Mouse (Mus musculus) hindbrain, embryonic 14.5 days (tissue): ENCODE data around the gene Tmem25. TPM values are rescaled to one million over a fixed set of nuclear protein-coding genes. Genes with fewer than 3 reads are reported as not detected.

Experiments
- ATAC-seq: fragments of 200-750 bp; cut with Nextera tagmentation; 2 replicates; pipeline ENCODE4 v1.8.0; 2017; ENCODE audit warnings: moderate number of reproducible peaks, mild to moderate bottlenecking, moderate TSS enrichment, moderate library complexity; ENCODE audit not compliant: low FRiP score
- DNase-seq: peaks from one replicate; pipeline ENCODE4 v3.0.0-alpha.2; 2015; ENCODE audit warnings: low spot score
- H3K27ac ChIP-seq: fragments of 300-500 bp; sonication (generic); 2 replicates; pipeline ENCODE4 v1.5.1; 2014; ENCODE audit warnings: mild to moderate bottlenecking, moderate library complexity
- H3K27me3 ChIP-seq: fragments of 300-500 bp; sonication (generic); 2 replicates; pipeline ENCODE4 v1.6.1; 2014; ENCODE audit warnings: mild to moderate bottlenecking, low read length, mixed read lengths; ENCODE audit not compliant: control insufficient read depth, insufficient read depth
- H3K36me3 ChIP-seq: fragments of 300-500 bp; sonication (generic); replicated peaks from 2 replicates; pipeline ENCODE4 v1.6.1; 2014; ENCODE audit not compliant: control insufficient read depth, insufficient read depth
- H3K4me1 ChIP-seq: fragments of 300-500 bp; sonication (generic); replicated peaks from 2 replicates; pipeline ENCODE4 v1.6.1; 2014; ENCODE audit warnings: antibody characterized with exemption, low read length, mixed read lengths; ENCODE audit not compliant: control insufficient read depth, insufficient read depth
- H3K4me2 ChIP-seq: fragments of 300-500 bp; sonication (generic); replicated peaks from 2 replicates; pipeline ENCODE4 v1.6.1; 2014; ENCODE audit warnings: mild to moderate bottlenecking, moderate library complexity
- H3K4me3 ChIP-seq: fragments of 300-500 bp; sonication (generic); replicated peaks from 2 replicates; pipeline ENCODE4 v1.5.1; 2014; ENCODE audit warnings: mild to moderate bottlenecking, low read length
- H3K9ac ChIP-seq: fragments of 300-500 bp; sonication (generic); 2 replicates; pipeline ENCODE4 v1.6.1; 2014
- H3K9me3 ChIP-seq: fragments of 300-500 bp; sonication (generic); 2 replicates; pipeline ENCODE4 v1.6.1; 2016; ENCODE audit warnings: low read length; ENCODE audit not compliant: control insufficient read depth
- WGBS: fragments of 180-500 bp; shearing (Covaris S2); extraction: QIAGEN DNeasy Blood & Tissue Kit; methylation state at CpG from one replicate; pipeline ENCODE4 v1.1.7; 2014; 5-methylcytosine and 5-hydroxymethylcytosine counted together
- polyA plus RNA-seq: library from polyadenylated mRNA; unstranded; fragments of >200 nt; fragmentation: Nextera tagmentation; extraction: Ambion mirVana; gene quantifications from 2 replicates; pipeline ENCODE4 v1.2.1, GENCODE M21; 2014

Tmem25 gene
- polyA plus RNA-seq, 1 experiment from 2014 or later = 14.2 TPM

GRCm38 (mm10) chr9:44817522-44817921 lies 18.4 kb upstream of the Tmem25 start:
- H3K27me3 ChIP-seq = no peaks in the 10 kb centered on the region
- DNase-seq (no peak), ATAC-seq (no peak)
- WGBS = 93% methylated on average over 5 of the region's 5 CpGs
- H3K9ac ChIP-seq = no peak overlapping the region
- H3K27ac ChIP-seq = no peak overlapping the region
- no peaks in the 10 kb centered on the region for H3K9me3 ChIP-seq
- H3K4me3 ChIP-seq = no peak overlapping the region
- H3K4me2 ChIP-seq = no peak overlapping the region
- H3K4me1 ChIP-seq = no peaks in the 10 kb centered on the region
- H3K36me3 ChIP-seq = peaks cover 100% of the 10 kb centered on the region

GRCm38 (mm10) chr9:44814179-44814578 lies 15.1 kb upstream of the Tmem25 start:
- Histone ChIP-seq H3K27me3 (no peaks in the 10 kb centered on the region), H3K4me3 (no peak overlapping the region), H3K4me2 (no peak overlapping the region), H3K9ac (no peak overlapping the region), H3K27ac (no peak overlapping the region), H3K4me1 (no peaks in the 10 kb centered on the region), H3K36me3 (peaks cover 100% of the 10 kb centered on the region), H3K9me3 (no peaks in the 10 kb centered on the region)
- DNase-seq (no peak), ATAC-seq (no peak)
- WGBS = 93% methylated on average over 8 of the region's 8 CpGs

- Histone ChIP-seq H3K4me1 (no peaks in the 10 kb centered on the region), H3K9ac (no peak overlapping the region), H3K4me3 (no peak overlapping the region), H3K4me2 (no peak overlapping the region), H3K27me3 (no peaks in the 10 kb centered on the region), H3K27ac (no peak overlapping the region), H3K9me3 (no peaks in the 10 kb centered on the region), H3K36me3 (peaks cover 100% of the 10 kb centered on the region)
- WGBS = 91% methylated on average over 10 of the region's 10 CpGs
- DNase-seq (no peak), ATAC-seq (no peak)
Observed at GRCm38 (mm10) chr9:44810316-44810715, 11.2 kb upstream of the Tmem25 start.

- no peak overlapping the region for H3K9ac ChIP-seq
- H3K27me3 ChIP-seq = no peaks in the 10 kb centered on the region
- no peaks in the 10 kb centered on the region for H3K4me1 ChIP-seq
- no peak overlapping the region for H3K4me2 ChIP-seq
- H3K36me3 ChIP-seq = peaks cover 84% of the 10 kb centered on the region
- ATAC-seq = no peak
- no peak overlapping the region for H3K27ac ChIP-seq
- no peaks in the 10 kb centered on the region for H3K9me3 ChIP-seq
- no peak for DNase-seq
- H3K4me3 ChIP-seq = no peak overlapping the region
- 91% methylated on average over 10 of the region's 10 CpGs for WGBS
Observed at GRCm38 (mm10) chr9:44807778-44808177, 8.7 kb upstream of the Tmem25 start.

- DNase-seq (no peak), ATAC-seq (no peak)
- WGBS = 77% methylated on average over 5 of the region's 5 CpGs
- H3K9ac ChIP-seq = no peak overlapping the region
- no peak overlapping the region for H3K4me3 ChIP-seq
- no peaks in the 10 kb centered on the region for H3K4me1 ChIP-seq
- peaks cover 77% of the 10 kb centered on the region for H3K36me3 ChIP-seq
- H3K9me3 ChIP-seq = no peaks in the 10 kb centered on the region
- no peak overlapping the region for H3K27ac ChIP-seq
- H3K27me3 ChIP-seq = no peaks in the 10 kb centered on the region
- H3K4me2 ChIP-seq = no peak overlapping the region
Observed at GRCm38 (mm10) chr9:44807141-44807540, 8.0 kb upstream of the Tmem25 start.

GRCm38 (mm10) chr9:44805536-44805935 lies 6.4 kb upstream of the Tmem25 start:
- H3K4me3 ChIP-seq = no peak overlapping the region
- no peak for ATAC-seq
- no peak overlapping the region for H3K4me2 ChIP-seq
- no peak overlapping the region for H3K9ac ChIP-seq
- 93% methylated on average over 5 of the region's 5 CpGs for WGBS
- no peak overlapping the region for H3K27ac ChIP-seq
- DNase-seq = no peak
- peaks cover 61% of the 10 kb centered on the region for H3K36me3 ChIP-seq
- H3K9me3 ChIP-seq = no peaks in the 10 kb centered on the region
- H3K4me1 ChIP-seq = no peaks in the 10 kb centered on the region
- H3K27me3 ChIP-seq = no peaks in the 10 kb centered on the region

- Histone ChIP-seq H3K27ac (no peak overlapping the region), H3K4me2 (no peak overlapping the region), H3K36me3 (peaks cover 53% of the 10 kb centered on the region), H3K9me3 (no peaks in the 10 kb centered on the region), H3K4me3 (no peak overlapping the region), H3K4me1 (peaks cover 4% of the 10 kb centered on the region; the same call in 1 of the 2 replicates), H3K27me3 (no peaks in the 10 kb centered on the region), H3K9ac (no peak overlapping the region)
- 93% methylated on average over 10 of the region's 10 CpGs for WGBS
- ATAC-seq (no peak), DNase-seq (no peak)
Observed at GRCm38 (mm10) chr9:44804678-44805077, 5.6 kb upstream of the Tmem25 start.

- no peak within 1 kb of the TSS for H3K4me3 ChIP-seq
- H3K9ac ChIP-seq = no peak within 1 kb of the TSS
- whole genome bisulfite sequencing = 83% methylated on average over 4 of the region's 4 CpGs
Observed at GRCm38 (mm10) chr9:44802808-44803450, 3.8 kb upstream of the Tmem25 start, which contains the start of gene Ttc36. Ttc36 (minus strand) TSS chr9:44803072.

GRCm38 (mm10) chr9:44801669-44802068 lies 2.6 kb upstream of the Tmem25 start:
- no peak overlapping the region for H3K27ac ChIP-seq
- H3K4me1 ChIP-seq = peaks cover 10% of the 10 kb centered on the region
- WGBS = 88% methylated on average over 6 of the region's 6 CpGs
- no peaks in the 10 kb centered on the region for H3K9me3 ChIP-seq
- H3K4me2 ChIP-seq = no peak overlapping the region
- peaks cover 23% of the 10 kb centered on the region for H3K36me3 ChIP-seq
- H3K9ac ChIP-seq = no peak overlapping the region
- DNase-seq (no peak), ATAC-seq (no peak)
- no peaks in the 10 kb centered on the region for H3K27me3 ChIP-seq
- H3K4me3 ChIP-seq = no peak overlapping the region

More at GRCm38 (mm10) chr9:44802808-44803450, 3.8 kb upstream of the Tmem25 start, which contains the start of gene Ttc36:
- no peaks in the 10 kb centered on the region for H3K9me3 ChIP-seq
- H3K4me1 ChIP-seq = peaks cover 10% of the 10 kb centered on the region
- no peak for DNase-seq
- ATAC-seq = no peak
- H3K36me3 ChIP-seq = peaks cover 35% of the 10 kb centered on the region
- H3K4me2 ChIP-seq = no peak within 1 kb of the TSS
- H3K27ac ChIP-seq = no peak within 1 kb of the TSS
- no peaks in the 10 kb centered on the region for H3K27me3 ChIP-seq

GRCm38 (mm10) chr9:44799958-44800324 lies 834 bp upstream of the Tmem25 start:
- H3K36me3 ChIP-seq = peaks cover 5% of the 10 kb centered on the region
- peaks cover 10% of the 10 kb centered on the region for H3K4me1 ChIP-seq
- peak overlapping the region; percentile 66 for H3K9ac ChIP-seq
- H3K4me2 ChIP-seq = peak overlapping the region; percentile 92
- peak overlapping the region; percentile 64 for H3K4me3 ChIP-seq
- ATAC-seq (no peak), DNase-seq (no peak)
- H3K27ac ChIP-seq = 0 out of 2 replicates have a peak overlapping the region, but pooled peaks have one; percentile 73
- H3K27me3 ChIP-seq = no peaks in the 10 kb centered on the region
- 40% methylated on average over 9 of the region's 9 CpGs for WGBS
- no peaks in the 10 kb centered on the region for H3K9me3 ChIP-seq
